Mouse (Mus musculus) embryonic facial prominence, embryonic 11.5 days (tissue): ENCODE measurements at regions not wholly inside any gene's neighbourhood (a gene's known extent, or its start where the extent isn't known, plus 50 kb on each side); places are given as distances from the start of the nearest gene placed in this dataset.

ENCODE experiments used
- ATAC-seq: fragments of 200-750 bp; cut with Nextera tagmentation; replicated peaks from 2 replicates; pipeline ENCODE4 v1.8.0; 2017; ENCODE audit warnings: low read depth; ENCODE audit not compliant: insufficient number of reproducible peaks, low FRiP score, low TSS enrichment
- DNase-seq: peaks from one replicate; pipeline ENCODE4 v3.0.0-alpha.2; 2015; ENCODE audit warnings: low spot score
- H3K27ac ChIP-seq: fragments of 300-500 bp; sonication (generic); replicated peaks from 2 replicates; pipeline ENCODE4 v1.5.1; 2014; ENCODE audit warnings: mild to moderate bottlenecking, low read depth, low read length, control low read depth
- H3K27me3 ChIP-seq: fragments of 300-500 bp; sonication (generic); 2 replicates; pipeline ENCODE4 v1.6.1; 2014; ENCODE audit warnings: mild to moderate bottlenecking, low read length, moderate library complexity, mixed read lengths; ENCODE audit not compliant: control insufficient read depth, insufficient read depth
- H3K36me3 ChIP-seq: fragments of 300-500 bp; sonication (generic); replicated peaks from 2 replicates; pipeline ENCODE4 v1.6.1; 2014; ENCODE audit warnings: low read depth, mild to moderate bottlenecking, low read length, moderate library complexity, mixed read lengths; ENCODE audit not compliant: control insufficient read depth, insufficient read depth
- H3K4me1 ChIP-seq: fragments of 300-500 bp; sonication (generic); 2 replicates; pipeline ENCODE4 v1.6.1; 2014; ENCODE audit warnings: low read length, mixed read lengths; ENCODE audit not compliant: control insufficient read depth, insufficient read depth
- H3K4me2 ChIP-seq: fragments of 300-500 bp; sonication (generic); 2 replicates; pipeline ENCODE4 v1.6.1; 2014; ENCODE audit warnings: low read depth, mild to moderate bottlenecking, control low read depth, low read length, moderate library complexity
- H3K4me3 ChIP-seq: fragments of 300-500 bp; sonication (generic); 2 replicates; pipeline ENCODE4 v1.5.1; 2014; ENCODE audit warnings: low read depth, low read length, control low read depth
- H3K9ac ChIP-seq: fragments of 300-500 bp; sonication (generic); replicated peaks from 2 replicates; pipeline ENCODE4 v1.6.1; 2014; ENCODE audit warnings: mild to moderate bottlenecking, control low read depth, low read length
- H3K9me3 ChIP-seq: fragments of 300-500 bp; sonication (generic); replicated peaks from 2 replicates; pipeline ENCODE4 v1.6.1; 2016; ENCODE audit warnings: mild to moderate bottlenecking, low read length, inconsistent platforms, mixed read lengths; ENCODE audit not compliant: control insufficient read depth
- WGBS: fragments of 180-500 bp; shearing (Covaris S2); extraction: QIAGEN DNeasy Blood & Tissue Kit; methylation state at CpG from one replicate; pipeline ENCODE4 v1.1.7; 2014; 5-methylcytosine and 5-hydroxymethylcytosine counted together

DNA sequence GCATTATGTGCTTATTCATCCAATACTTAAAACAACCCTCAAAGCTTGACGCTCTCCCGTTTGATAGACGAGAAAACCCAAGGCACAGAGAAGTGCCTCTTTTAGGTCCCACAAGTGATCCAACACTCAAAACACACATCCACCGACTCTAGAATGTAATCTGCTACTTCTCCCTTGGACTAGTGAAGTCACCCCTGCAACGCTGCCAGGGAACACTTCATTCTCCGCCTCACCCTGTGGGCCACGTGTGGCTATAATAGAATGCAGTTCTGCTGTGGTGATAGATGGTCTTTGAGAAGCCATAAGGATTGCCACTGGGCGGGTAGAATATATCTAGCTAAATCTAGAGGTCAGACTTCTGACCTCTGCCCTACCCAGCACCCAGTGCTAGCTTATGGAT is 57.0 kb upstream of the Kdm7a start:
- Histone ChIP-seq H3K9ac (no peak overlapping the region), H3K27me3 (no peaks in the 10 kb centered on the region), H3K27ac (no peak overlapping the region), H3K4me2 (no peak overlapping the region), H3K9me3 (no peaks in the 10 kb centered on the region), H3K4me3 (no peak overlapping the region), H3K36me3 (no peaks in the 10 kb centered on the region), H3K4me1 (no peaks in the 10 kb centered on the region)
- ATAC-seq (no peak), DNase-seq (no peak)
- WGBS, result 71% methylated on average over 8 of the region's 8 CpGs

DNA sequence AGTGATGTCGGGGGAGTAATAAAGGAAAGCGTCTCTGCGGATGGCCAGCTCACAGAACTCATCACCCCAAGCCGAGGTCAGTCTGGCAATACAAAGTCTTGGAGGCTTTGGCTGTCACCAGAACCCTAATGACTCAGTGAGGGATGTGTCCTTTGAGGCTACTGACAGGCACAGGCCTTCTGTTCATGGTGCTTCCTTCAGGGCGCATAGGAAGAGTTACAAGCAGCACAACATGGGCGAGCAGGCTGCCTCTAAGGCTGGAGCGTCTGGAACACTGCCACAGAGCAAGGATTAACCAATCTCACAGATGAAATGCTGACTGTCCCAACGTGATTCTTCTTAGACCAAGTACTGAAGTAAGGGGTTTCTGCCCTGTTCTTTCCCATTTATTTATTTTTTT is 55.4 kb upstream of the Kdm7a start:
- no peak overlapping the region for H3K9ac ChIP-seq
- H3K4me3 ChIP-seq, result no peak overlapping the region
- no peak for DNase-seq
- no peak overlapping the region for H3K27ac ChIP-seq
- WGBS, result 71% methylated on average over 8 of the region's 8 CpGs
- ATAC-seq, result no peak
- no peak overlapping the region for H3K4me2 ChIP-seq
- H3K4me1 ChIP-seq, result peaks cover 2% of the 10 kb centered on the region; the same call in 1 of the 2 replicates
- H3K36me3 ChIP-seq, result no peaks in the 10 kb centered on the region
- no peaks in the 10 kb centered on the region for H3K9me3 ChIP-seq
- no peaks in the 10 kb centered on the region for H3K27me3 ChIP-seq

GRCm38 (mm10) chr6:39260480-39260879 is 53.9 kb upstream of the Kdm7a start:
- Histone ChIP-seq H3K27ac (no peak overlapping the region), H3K4me3 (no peak overlapping the region), H3K4me2 (no peak overlapping the region), H3K27me3 (no peaks in the 10 kb centered on the region), H3K4me1 (peaks cover 2% of the 10 kb centered on the region; the same call in 1 of the 2 replicates), H3K9ac (no peak overlapping the region), H3K9me3 (no peaks in the 10 kb centered on the region), H3K36me3 (no peaks in the 10 kb centered on the region)
- WGBS, result 96% methylated on average over 4 of the region's 4 CpGs
- DNase-seq, result no peak
- no peak for ATAC-seq

DNA sequence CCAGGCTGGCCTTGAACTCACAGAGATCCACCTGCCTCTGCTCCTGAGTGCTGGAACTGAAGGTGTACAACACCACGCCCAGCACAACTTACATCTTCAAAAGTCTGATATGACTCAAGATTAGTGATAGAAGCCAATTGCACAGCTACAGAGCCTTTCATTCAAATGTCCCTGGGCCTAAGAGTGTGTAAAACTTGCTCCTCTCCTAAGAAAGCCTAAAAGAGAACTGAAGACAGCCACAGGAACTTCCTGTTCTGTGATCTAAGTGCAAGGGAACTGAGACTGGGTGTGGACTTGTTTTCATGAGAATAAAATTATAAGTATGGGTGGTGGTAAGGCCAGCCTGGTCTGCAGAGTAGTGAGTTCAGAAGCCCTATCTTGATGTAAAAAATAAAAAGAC is 52.5 kb upstream of the Kdm7a start:
- Histone ChIP-seq H3K36me3 (no peaks in the 10 kb centered on the region), H3K4me3 (no peak overlapping the region), H3K4me1 (peaks cover 2% of the 10 kb centered on the region; the same call in 1 of the 2 replicates), H3K27ac (no peak overlapping the region), H3K27me3 (no peaks in the 10 kb centered on the region), H3K9me3 (no peaks in the 10 kb centered on the region), H3K4me2 (no peak overlapping the region), H3K9ac (no peak overlapping the region)
- ATAC-seq, result no peak
- WGBS, result 71% methylated on average over 1 of the region's 1 CpGs
- no peak for DNase-seq

GRCm38 (mm10) chr6:39258656-39259055 is 52.1 kb upstream of the Kdm7a start:
- H3K4me3 ChIP-seq, result no peak overlapping the region
- H3K9me3 ChIP-seq, result no peaks in the 10 kb centered on the region
- H3K36me3 ChIP-seq, result no peaks in the 10 kb centered on the region
- H3K27me3 ChIP-seq, result no peaks in the 10 kb centered on the region
- 85% methylated on average over 4 of the region's 4 CpGs for WGBS
- H3K27ac ChIP-seq, result no peak overlapping the region
- no peak overlapping the region for H3K9ac ChIP-seq
- DNase-seq (no peak), ATAC-seq (no peak)
- no peak overlapping the region for H3K4me2 ChIP-seq
- H3K4me1 ChIP-seq, result peaks cover 2% of the 10 kb centered on the region; the same call in 1 of the 2 replicates

- 33% methylated on average over 7 of the region's 7 CpGs for WGBS
- no peak for DNase-seq
- no peaks in the 10 kb centered on the region for H3K36me3 ChIP-seq
- H3K4me1 ChIP-seq, result peaks cover 2% of the 10 kb centered on the region; the same call in 1 of the 2 replicates
- no peak overlapping the region for H3K27ac ChIP-seq
- H3K9ac ChIP-seq, result peak overlapping the region; percentile 50; the same call in 1 of the 2 replicates
- ATAC-seq, result no peak
- H3K9me3 ChIP-seq, result no peaks in the 10 kb centered on the region
- no peaks in the 10 kb centered on the region for H3K27me3 ChIP-seq
- no peak overlapping the region; the same call in 1 of the 2 replicates for H3K4me3 ChIP-seq
- H3K4me2 ChIP-seq, result peak overlapping the region; percentile 74
Observed at GRCm38 (mm10) chr6:39257667-39258395, 51.2 kb upstream of the Kdm7a start.

GRCm38 (mm10) chr6:39257111-39257571 is 50.6 kb upstream of the Kdm7a start:
- peak overlapping the region; percentile 38 for H3K4me3 ChIP-seq
- H3K4me1 ChIP-seq, result peaks cover 2% of the 10 kb centered on the region; the same call in 1 of the 2 replicates
- no peaks in the 10 kb centered on the region for H3K36me3 ChIP-seq
- H3K4me2 ChIP-seq, result peak overlapping the region; percentile 74
- peak; percentile 62 for DNase-seq
- H3K27me3 ChIP-seq, result no peaks in the 10 kb centered on the region
- 0 out of 2 replicates have a peak, but pooled peaks have one; percentile 21 for ATAC-seq
- H3K27ac ChIP-seq, result 0 out of 2 replicates have a peak overlapping the region, but pooled peaks have one; percentile 16
- peak overlapping the region; percentile 50 for H3K9ac ChIP-seq
- H3K9me3 ChIP-seq, result no peaks in the 10 kb centered on the region
- WGBS, result under 1% methylated on average over 18 of the region's 18 CpGs
